Mouse (Mus musculus): ENCODE data around the gene Tgfbrap1. TPM values are rescaled to one million over a fixed set of nuclear protein-coding genes. Genes with fewer than 3 reads are reported as not detected.
"Not testable (repeated sequence)": the region's sequence is repeated elsewhere in the genome, so short reads cannot be mapped to it uniquely, and the experiment has no call there.

Tgfbrap1 gene
- total RNA-seq, 2 experiments from 2014 or later = 37.7 to 38.1 TPM

- DNase-seq (ENCODE audit: low spot score in 2 of 2) = peak in 1 of 2 experiments; percentile 37
These were observed 56.2 kb downstream of the Tgfbrap1 start for GRCm38 (mm10) chr1:43042271-43042670.

- no peak for DNase-seq (ENCODE audit: low spot score in 2 of 2)
These were observed 62.4 kb downstream of the Tgfbrap1 start for GRCm38 (mm10) chr1:43036014-43036413.

GRCm38 (mm10) chr1:43015153-43015685, 83.2 kb downstream of the Tgfbrap1 start:
- DNase-seq (ENCODE audit: low spot score in 2 of 2) = not testable (repeated sequence)

GRCm38 (mm10) chr1:43010461-43010860, 88.0 kb downstream of the Tgfbrap1 start:
- DNase-seq (ENCODE audit: low spot score in 2 of 2) = no peak

GRCm38 (mm10) chr1:43006524-43006923, 91.9 kb downstream of the Tgfbrap1 start:
- DNase-seq (ENCODE audit: low spot score in 2 of 2) = no peak

- peak; percentile 19 to 41 for DNase-seq (ENCODE audit: low spot score in 2 of 2)
These were observed 92.4 kb downstream of the Tgfbrap1 start for GRCm38 (mm10) chr1:43006051-43006514.

Small RNA genes within 50 kb of the gene (microRNA-seq; reads per million reads assigned to microRNA genes)
- gene Gm24001 = 0 reads per million in 2 experiments

Other genes with a start within 250 kb of the Tgfbrap1 start
- 10 to 100 TPM; 43.7 to 45.0 TPM for gene Mrps9, start 247.4 kb downstream of the Tgfbrap1 start, total RNA-seq (2021)
- 10 to 100 TPM; 18.9 to 22.2 TPM for gene Gpr45, start 145.8 kb downstream of the Tgfbrap1 start, total RNA-seq (2021)
- 10 to 100 TPM; 27.5 to 27.8 TPM for gene AI597479, start 73 bp upstream of the Tgfbrap1 start, total RNA-seq (2021)
- gene Fhl2, start 98.3 kb upstream of the Tgfbrap1 start, total RNA-seq (2021) = 10 to 100 TPM; 28.5 to 34.0 TPM